Mouse (Mus musculus) MEL (cell line): Measurements from ENCODE around the gene Il6ra. TPM values are rescaled to one million over a fixed set of nuclear protein-coding genes. Genes with fewer than 3 reads are reported as not detected.
A peak's percentile ranks its signal among the peaks of the same experiment; 100 is the strongest.

Experiments used
- DNase-seq: peaks from one replicate; pipeline ENCODE4 v3.0.0; 2011; ENCODE audit warnings: low read depth, low spot score
- H3K27ac ChIP-seq: 2 replicates; pipeline ENCODE4 v1.5.1; 2012; ENCODE audit warnings: low read depth, mild to moderate bottlenecking, control low read depth, low read length, moderate library complexity; ENCODE audit not compliant: control insufficient read depth
- H3K27me3 ChIP-seq, 2 experiments: fragments of 150-350 bp in 1 of 2; sonication (generic) in 1 of 2; 2 replicates each; pipeline ENCODE4 v1.6.1; 2012; ENCODE audit warnings: low read length in 2 of 2, mild to moderate bottlenecking in 2 of 2, improper control_type of control experiment in 1 of 2, moderate library complexity in 1 of 2; ENCODE audit not compliant: insufficient read depth in 2 of 2, control insufficient read depth in 1 of 2
- H3K36me3 ChIP-seq, 2 experiments: 2 replicates each; pipeline ENCODE4 v1.6.1; 2012 to 2014; ENCODE audit warnings: low read length in 2 of 2, improper control_type of control experiment in 1 of 2, inconsistent platforms in 1 of 2, mild to moderate bottlenecking in 1 of 2; ENCODE audit not compliant: insufficient read depth in 2 of 2, control insufficient read depth in 1 of 2
- H3K4me1 ChIP-seq, 2 experiments: fragments of 150-350 bp in 1 of 2; sonication (generic) in 1 of 2; 2 replicates each; pipeline ENCODE4 v1.6.1; 2012; ENCODE audit warnings: low read length in 2 of 2, improper control_type of control experiment in 1 of 2, mild to moderate bottlenecking in 1 of 2; ENCODE audit not compliant: insufficient read depth in 2 of 2, control insufficient read depth in 1 of 2
- H3K4me3 ChIP-seq, 2 experiments: fragments of 150-350 bp in 1 of 2; sonication (generic) in 1 of 2; 2 replicates each; pipeline ENCODE4 v1.5.1; 2012; ENCODE audit warnings: low read depth in 2 of 2, low read length in 2 of 2, mild to moderate bottlenecking in 2 of 2, moderate library complexity in 2 of 2, control low read depth in 1 of 2, improper control_type of control experiment in 1 of 2; ENCODE audit not compliant: control insufficient read depth in 1 of 2, insufficient read depth in 1 of 2
- H3K79me2 ChIP-seq: 2 replicates; pipeline ENCODE4 v1.6.1; 2012; ENCODE audit warnings: mild to moderate bottlenecking, low read length, moderate library complexity; ENCODE audit not compliant: control insufficient read depth, poor library complexity, insufficient read depth
- H3K9ac ChIP-seq: 2 replicates; pipeline ENCODE4 v1.6.1; 2012; ENCODE audit warnings: low read depth, mild to moderate bottlenecking, control low read depth, low read length, moderate library complexity; ENCODE audit not compliant: control insufficient read depth, poor library complexity, severe bottlenecking
- H3K9me3 ChIP-seq: fragments of 150-350 bp; sonication (generic); replicated peaks from 2 replicates; pipeline ENCODE4 v1.6.1; 2012; ENCODE audit warnings: mild to moderate bottlenecking, low read length, improper control_type of control experiment, moderate library complexity; ENCODE audit not compliant: insufficient read depth
- BHLHE40 ChIP-seq: IDR thresholded peaks from 2 replicates; pipeline ENCODE4 v1.6.1; 2012; ENCODE audit warnings: low read depth, mild to moderate bottlenecking, inconsistent platforms, low read length, improper control_type of control experiment, borderline replicate concordance
- CHD1 ChIP-seq: IDR thresholded peaks from 2 replicates; pipeline ENCODE4 v1.6.1; 2012; ENCODE audit warnings: low read depth, mild to moderate bottlenecking, inconsistent platforms, low read length, improper control_type of control experiment
- CTCF ChIP-seq, 3 experiments: IDR thresholded peaks in 2 of 3; conservative IDR thresholded peaks in 1 of 3; 2 replicates each; pipeline ENCODE4 v1.5.1; 2011 to 2012; ENCODE audit warnings: low read length in 3 of 3, low read depth in 2 of 3, mild to moderate bottlenecking in 2 of 3, improper control_type of control experiment in 1 of 3, inconsistent platforms in 1 of 3, mixed read lengths in 1 of 3, moderate library complexity in 1 of 3; ENCODE audit not compliant: control insufficient read depth in 1 of 3, insufficient read depth in 1 of 3, poor library complexity in 1 of 3, severe bottlenecking in 1 of 3
- E2F4 ChIP-seq: IDR thresholded peaks from 2 replicates; pipeline ENCODE4 v1.6.1; 2011; ENCODE audit warnings: low read depth, low read length, improper control_type of control experiment, borderline replicate concordance
- EP300 ChIP-seq, 2 experiments: IDR thresholded peaks; 2 replicates each; pipeline ENCODE4 v1.6.1; 2011; ENCODE audit warnings: improper control_type of control experiment in 2 of 2, low read length in 2 of 2, low read depth in 1 of 2, mild to moderate bottlenecking in 1 of 2
- ETS1 ChIP-seq: IDR thresholded peaks from 2 replicates; pipeline ENCODE4 v1.6.1; 2012; ENCODE audit warnings: low read depth, mild to moderate bottlenecking, inconsistent platforms, low read length, improper control_type of control experiment, moderate library complexity
- GABPA ChIP-seq: IDR thresholded peaks from 2 replicates; pipeline ENCODE4 v1.6.1; 2012; ENCODE audit warnings: low read depth, mild to moderate bottlenecking, inconsistent platforms, low read length, improper control_type of control experiment, moderate library complexity
- GATA1 ChIP-seq: IDR thresholded peaks from 2 replicates; pipeline ENCODE4 v1.6.1; 2011; ENCODE audit warnings: low read depth, low read length, improper control_type of control experiment
- HCFC1 ChIP-seq: IDR thresholded peaks from 2 replicates; pipeline ENCODE4 v1.6.1; 2012; ENCODE audit warnings: low read depth, mild to moderate bottlenecking, inconsistent platforms, low read length, improper control_type of control experiment, moderate library complexity
- JUND ChIP-seq: IDR thresholded peaks from 2 replicates; pipeline ENCODE4 v1.6.1; 2011; ENCODE audit warnings: low read depth, mild to moderate bottlenecking, improper control_type of control experiment, low read length
- MAFK ChIP-seq: IDR thresholded peaks from 2 replicates; pipeline ENCODE4 v1.6.1; 2011; ENCODE audit warnings: low read depth, mild to moderate bottlenecking, low read length, improper control_type of control experiment, borderline replicate concordance
- MAX ChIP-seq: IDR thresholded peaks from 2 replicates; pipeline ENCODE4 v1.6.1; 2011; ENCODE audit warnings: low read length, improper control_type of control experiment
- MAZ ChIP-seq: IDR thresholded peaks from 2 replicates; pipeline ENCODE4 v1.6.1; 2012; ENCODE audit warnings: low read depth, mild to moderate bottlenecking, inconsistent platforms, low read length, improper control_type of control experiment
- MEF2A ChIP-seq: IDR thresholded peaks from 2 replicates; pipeline ENCODE4 v1.6.1; 2014; ENCODE audit warnings: low read depth, mild to moderate bottlenecking, inconsistent platforms, low read length, improper control_type of control experiment; ENCODE audit not compliant: poor library complexity, insufficient replicate concordance, severe bottlenecking; ENCODE audit errors: extremely low read depth
- MXI1 ChIP-seq: IDR thresholded peaks from 2 replicates; pipeline ENCODE4 v1.6.1; 2011; ENCODE audit warnings: mild to moderate bottlenecking, low read depth, low read length, improper control_type of control experiment
- MYB ChIP-seq: IDR thresholded peaks from 2 replicates; pipeline ENCODE4 v1.6.1; 2011; ENCODE audit warnings: mild to moderate bottlenecking, low read depth, low read length, improper control_type of control experiment
- MYC ChIP-seq: IDR thresholded peaks from 2 replicates; pipeline ENCODE4 v1.6.1; 2011; ENCODE audit warnings: low read depth, mild to moderate bottlenecking, low read length, improper control_type of control experiment, moderate library complexity
- NELFE ChIP-seq: IDR thresholded peaks from 2 replicates; pipeline ENCODE4 v1.6.1; 2011; ENCODE audit warnings: low read depth, low read length, improper control_type of control experiment
- NRF1 ChIP-seq: IDR thresholded peaks from 2 replicates; pipeline ENCODE4 v1.6.1; 2014; ENCODE audit warnings: low read depth, mild to moderate bottlenecking, inconsistent platforms, low read length, improper control_type of control experiment, moderate library complexity; ENCODE audit not compliant: poor library complexity, insufficient read depth, severe bottlenecking
- POLR2A ChIP-seq, 2 experiments: IDR thresholded peaks; 2 replicates each; pipeline ENCODE4 v1.6.1; 2011 to 2012; ENCODE audit warnings: low read length in 2 of 2, mild to moderate bottlenecking in 2 of 2, control low read depth in 1 of 2, improper control_type of control experiment in 1 of 2, low read depth in 1 of 2, moderate library complexity in 1 of 2; ENCODE audit not compliant: control insufficient read depth in 1 of 2, insufficient read depth in 1 of 2, poor library complexity in 1 of 2
- POLR2AphosphoS2 ChIP-seq: IDR thresholded peaks from 2 replicates; pipeline ENCODE4 v1.6.1; 2011; ENCODE audit warnings: low read length, improper control_type of control experiment
- POLR2AphosphoS5 ChIP-seq: IDR thresholded peaks from 2 replicates; pipeline ENCODE4 v1.6.1; 2012; ENCODE audit warnings: low read depth, borderline replicate concordance, mild to moderate bottlenecking, inconsistent platforms, low read length, moderate library complexity, mixed read lengths
- RAD21 ChIP-seq: IDR thresholded peaks from 2 replicates; pipeline ENCODE4 v1.6.1; 2011; ENCODE audit warnings: mild to moderate bottlenecking, low read depth, low read length, improper control_type of control experiment
- RCOR1 ChIP-seq: IDR thresholded peaks from 2 replicates; pipeline ENCODE4 v1.6.1; 2012; ENCODE audit warnings: low read depth, mild to moderate bottlenecking, inconsistent platforms, low read length, improper control_type of control experiment
- SIN3A ChIP-seq: IDR thresholded peaks from 2 replicates; pipeline ENCODE4 v1.6.1; 2012; ENCODE audit warnings: low read length, improper control_type of control experiment, inconsistent platforms
- SMC3 ChIP-seq: IDR thresholded peaks from 2 replicates; pipeline ENCODE4 v1.6.1; 2011; ENCODE audit warnings: low read depth, low read length, improper control_type of control experiment
- TAL1 ChIP-seq: IDR thresholded peaks from 2 replicates; pipeline ENCODE4 v1.6.1; 2012; ENCODE audit warnings: mild to moderate bottlenecking, inconsistent platforms, low read length, moderate library complexity, mixed read lengths
- TBP ChIP-seq: IDR thresholded peaks from 2 replicates; pipeline ENCODE4 v1.8.0; 2011; ENCODE audit warnings: low read depth, low read length, improper control_type of control experiment
- TCF12 ChIP-seq: IDR thresholded peaks from 2 replicates; pipeline ENCODE4 v1.6.1; 2014; ENCODE audit warnings: low read depth, mild to moderate bottlenecking, inconsistent platforms, low read length, improper control_type of control experiment, moderate library complexity
- UBTF ChIP-seq: IDR thresholded peaks from 2 replicates; pipeline ENCODE4 v1.6.1; 2012; ENCODE audit warnings: low read depth, mild to moderate bottlenecking, inconsistent platforms, low read length, improper control_type of control experiment, moderate library complexity, borderline replicate concordance; ENCODE audit not compliant: insufficient read depth
- USF1 ChIP-seq: IDR thresholded peaks from 2 replicates; pipeline ENCODE4 v1.6.1; 2014; ENCODE audit warnings: low read depth, mild to moderate bottlenecking, inconsistent platforms, low read length, improper control_type of control experiment, moderate library complexity
- USF2 ChIP-seq, 2 experiments: IDR thresholded peaks; 2 replicates each; pipeline ENCODE4 v1.6.1; 2011 to 2012; ENCODE audit warnings: improper control_type of control experiment in 2 of 2, low read length in 2 of 2, borderline replicate concordance in 1 of 2, inconsistent platforms in 1 of 2, low read depth in 1 of 2, mild to moderate bottlenecking in 1 of 2; ENCODE audit not compliant: insufficient read depth in 1 of 2
- ZC3H11A ChIP-seq: IDR thresholded peaks from 2 replicates; pipeline ENCODE4 v1.6.1; 2012; ENCODE audit warnings: low read depth, mild to moderate bottlenecking, inconsistent platforms, low read length, improper control_type of control experiment
- ZKSCAN1 ChIP-seq: IDR thresholded peaks from 2 replicates; pipeline ENCODE4 v1.6.1; 2012; ENCODE audit warnings: low read depth, mild to moderate bottlenecking, inconsistent platforms, low read length, improper control_type of control experiment, moderate library complexity
- ZMIZ1 ChIP-seq: IDR thresholded peaks from 2 replicates; pipeline ENCODE4 v1.6.1; 2012; ENCODE audit warnings: low read depth, mild to moderate bottlenecking, inconsistent platforms, low read length, improper control_type of control experiment, moderate library complexity
- ZNF384 ChIP-seq: IDR thresholded peaks from 2 replicates; pipeline ENCODE4 v1.6.1; 2012; ENCODE audit warnings: low read depth, mild to moderate bottlenecking, inconsistent platforms, low read length, improper control_type of control experiment
- polyA plus RNA-seq, 2 experiments: library from polyadenylated mRNA; stranded (reverse) in 1 of 2; unstranded in 1 of 2; fragments of >175 nt in 1 of 2; fragments of >200 nt in 1 of 2; gene quantifications; 2 replicates each; pipeline versions ENCODE4 v1.2.1 to v1.2.4; 2012; ENCODE audit warnings: low replicate concordance in 2 of 2, low read depth in 1 of 2; ENCODE audit not compliant: insufficient read length in 2 of 2, insufficient read depth in 1 of 2, missing spikeins in 1 of 2
- total RNA-seq: library from RNA; depleted of rRNA; stranded (reverse); fragments of 300-350 nt; gene quantifications from 2 replicates; pipeline ENCODE4 v1.2.3, GENCODE M21; 2012

Gene Il6ra
- total and polyA plus RNA-seq, 3 experiments, result 0.15 to 3.4 TPM; not detected in 1

DNA sequence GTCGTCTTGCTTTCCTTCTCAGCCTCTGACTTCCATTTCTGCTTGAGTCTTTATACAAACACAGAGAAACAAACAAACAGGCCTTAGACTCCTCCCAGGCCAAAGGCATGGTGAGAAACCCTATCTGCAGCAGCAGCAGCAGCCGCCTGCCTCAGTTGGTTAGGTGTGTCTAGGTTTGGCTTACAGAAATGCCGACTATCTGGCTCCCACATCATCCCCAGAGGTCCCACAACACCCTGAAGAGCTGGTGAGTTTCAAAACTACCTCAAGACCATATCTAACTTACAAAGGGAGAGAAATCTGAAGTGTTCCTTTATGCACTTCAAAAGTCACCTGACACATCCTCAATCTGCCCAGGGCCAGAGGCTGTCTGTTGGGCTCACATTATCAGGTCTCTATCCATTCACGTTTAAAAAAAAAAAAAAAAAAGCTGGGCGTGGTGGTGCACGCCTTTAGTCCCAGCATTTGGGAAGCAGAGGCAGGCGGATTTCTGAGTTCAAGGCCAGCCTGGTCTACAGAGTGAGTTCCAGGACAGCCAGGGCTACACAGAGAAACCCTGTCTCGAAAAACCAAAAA, 41.6 kb downstream of the Il6ra start:
- peaks cover 0 to 27% of the 10 kb centered on the region in 2 experiments; a peak in 2 of 4 replicates for H3K36me3 ChIP-seq
- peaks cover 9 to 32% of the 10 kb centered on the region in 2 experiments for H3K4me1 ChIP-seq
- H3K9ac ChIP-seq, result no peak overlapping the region
- peak; percentile 63 for DNase-seq
- no peaks in the 10 kb centered on the region for H3K9me3 ChIP-seq
- TF ChIP-seq HCFC1 (no peak), JUND (no peak), MAFK (no peak), BHLHE40 (peak; percentile 76), TBP (peak; percentile 28; the same call in 1 of the 2 replicates), TCF12 (no peak), EP300 (IDR thresholded peaks at IDR 0.05; ENCODE audit: low read depth in 1 of 2, low read length in 2 of 2) (peak; percentile 8 to 50; a peak in 2 of 4 replicates), SIN3A (no peak), MAX (no peak), UBTF (no peak), MYC (no peak), USF2 (IDR thresholded peaks at IDR 0.05; ENCODE audit: borderline replicate concordance in 1 of 2, insufficient read depth in 1 of 2, low read depth in 1 of 2, low read length in 2 of 2) (no peak), E2F4 (no peak), TAL1 (no peak), CHD1 (no peak), ZMIZ1 (no peak), CTCF (IDR thresholded peaks at IDR 0.05 in 2 of 3, conservative IDR thresholded peaks at IDR 0.05 in 1 of 3; ENCODE audit: control insufficient read depth in 1 of 3, insufficient read depth in 1 of 3, low read depth in 2 of 3, low read length in 3 of 3, poor library complexity in 1 of 3, severe bottlenecking in 1 of 3) (no peak), POLR2AphosphoS5 (no peak), ZNF384 (peak; percentile 92), GABPA (no peak), POLR2A (IDR thresholded peaks at IDR 0.05; ENCODE audit: control insufficient read depth in 1 of 2, insufficient read depth in 1 of 2, low read depth in 1 of 2, low read length in 2 of 2, poor library complexity in 1 of 2) (no peak), GATA1 (no peak), NELFE (no peak), MXI1 (no peak), SMC3 (no peak), NRF1 (no peak), MEF2A (no peak), ZKSCAN1 (no peak), MAZ (0 out of 2 replicates have a peak, but pooled peaks have one; percentile 12), RAD21 (no peak), ZC3H11A (no peak), RCOR1 (peak; percentile 54; the same call in 1 of the 2 replicates), ETS1 (no peak), USF1 (peak; percentile 84), POLR2AphosphoS2 (no peak), MYB (no peak)
- H3K27ac ChIP-seq, result peak overlapping the region; percentile 39
- H3K4me3 ChIP-seq, result no peak overlapping the region
- no peaks in the 10 kb centered on the region for H3K27me3 ChIP-seq
- no peaks in the 10 kb centered on the region for H3K79me2 ChIP-seq
